Mouse (Mus musculus) testis, adult 2 months (tissue): ENCODE results near the gene Ddx19b.

Experiments
- CTCF ChIP-seq: fragments of 200-500 bp; IDR thresholded peaks from 2 replicates; pipeline ENCODE4 v1.5.1; 2012; ENCODE audit warnings: low read depth, mild to moderate bottlenecking, inconsistent platforms, low read length, moderate library complexity; ENCODE audit not compliant: control insufficient read depth, insufficient read depth, insufficient replicate concordance
- POLR2A ChIP-seq: fragments of 200-500 bp; IDR thresholded peaks from 2 replicates; pipeline ENCODE4 v1.6.1; 2012; ENCODE audit warnings: low read depth, mild to moderate bottlenecking, inconsistent platforms, low read length, moderate library complexity; ENCODE audit not compliant: control insufficient read depth

DNA sequence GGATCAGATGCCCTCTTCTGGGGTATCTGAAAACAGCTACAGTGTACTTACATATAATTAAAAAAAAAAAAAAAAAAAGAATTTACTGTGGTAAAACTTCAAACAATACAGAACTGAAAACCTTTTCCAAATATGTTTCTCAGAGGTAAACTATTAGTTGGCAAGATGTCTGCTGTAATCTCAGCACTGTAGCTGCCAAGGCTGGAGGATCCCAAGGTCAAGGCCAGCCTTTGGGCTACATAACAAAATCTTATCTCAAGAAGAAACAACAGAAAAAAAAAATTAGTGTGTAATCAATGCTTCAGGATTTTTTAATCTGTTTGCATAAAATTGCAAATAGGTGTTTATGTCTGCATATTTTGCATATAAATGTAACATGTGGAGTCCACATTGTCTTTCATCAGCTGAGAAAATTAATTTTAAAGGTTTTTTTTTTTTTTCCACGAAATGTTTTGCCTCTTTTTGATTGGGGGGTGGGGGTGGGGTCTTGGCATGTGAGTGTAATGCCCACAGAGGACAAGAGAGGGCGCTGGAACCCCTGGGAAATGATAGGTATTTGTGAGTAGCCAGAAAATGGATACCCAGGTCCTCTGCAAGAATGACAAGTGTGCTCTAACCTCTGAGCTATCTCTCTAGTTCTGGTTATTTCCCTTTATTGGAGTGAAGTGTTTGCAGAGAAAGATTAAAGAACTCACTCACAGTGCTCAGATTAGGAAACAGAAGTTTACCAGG is 12.6 kb upstream of the Ddx19b start:
- TF ChIP-seq POLR2A (no peak), CTCF (no peak; the same call in 1 of the 2 replicates)
